Mouse (Mus musculus): ENCODE measurements around the gene Adam33.

DNA sequence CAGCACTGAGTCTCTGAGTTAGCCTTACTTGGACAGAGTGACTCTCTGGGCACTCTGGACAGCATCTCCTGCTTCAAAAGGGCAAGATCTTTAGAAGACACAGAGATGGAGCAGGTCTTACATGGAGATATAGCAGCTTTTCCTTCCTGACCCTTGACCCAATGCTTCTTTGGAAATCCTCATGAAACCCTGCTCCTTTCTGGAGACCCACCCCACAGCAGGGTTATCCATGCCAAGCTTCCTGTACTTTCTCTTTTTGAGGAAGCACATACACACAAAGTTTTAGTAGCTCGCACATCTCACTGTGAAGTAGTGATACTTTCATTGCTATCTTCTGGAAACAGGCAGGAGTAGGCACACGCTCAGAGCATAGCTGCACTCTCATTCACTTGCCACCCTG lies 38.4 kb downstream of the Adam33 start:
- TF ChIP-seq CTCF (conservative IDR thresholded peaks at IDR 0.05; ENCODE audit: insufficient read depth, insufficient read length, low read depth, low read length) = no peak
- TF ChIP-seq POLR2A (IDR thresholded peaks at IDR 0.05; ENCODE audit: low read depth, low read length) = no peak

Measured in kidney, adult 2 months (tissue).